Mouse (Mus musculus) kidney, postnatal 36 days (tissue): Measurements from ENCODE around the gene Clcn3.

Experiments used
- DNase-seq, 2 experiments: peaks; one replicate each; pipeline ENCODE4 v3.0.0; 2021 to 2022; ENCODE audit warnings: mixed read lengths in 2 of 2

Clcn3 gene

GRCm38 (mm10) chr8:60868236-60868965 lies 114.7 kb downstream of the Clcn3 start:
- no peak for DNase-seq

GRCm38 (mm10) chr8:60867468-60868115 lies 115.5 kb downstream of the Clcn3 start:
- DNase-seq, result no peak

- peak; percentile 54 to 79 for DNase-seq
Observed at GRCm38 (mm10) chr8:60865504-60866114, 117.5 kb downstream of the Clcn3 start.

- no peak for DNase-seq
Observed at GRCm38 (mm10) chr8:60864875-60865274, 118.2 kb downstream of the Clcn3 start.

- DNase-seq, result no peak
Observed at GRCm38 (mm10) chr8:60861783-60862182, 121.3 kb downstream of the Clcn3 start.

GRCm38 (mm10) chr8:60860749-60861148 lies 122.4 kb downstream of the Clcn3 start:
- no peak for DNase-seq
